Mouse (Mus musculus): ENCODE data around the gene Abi3bp. TPM values are rescaled to one million over a fixed set of nuclear protein-coding genes. Genes with fewer than 3 reads are reported as not detected.
A peak's percentile ranks its signal among the peaks of the same experiment; 100 is the strongest.

Gene Abi3bp
- total RNA-seq, 2 experiments from 2014 or later = 11.7 to 23.5 TPM

DNA sequence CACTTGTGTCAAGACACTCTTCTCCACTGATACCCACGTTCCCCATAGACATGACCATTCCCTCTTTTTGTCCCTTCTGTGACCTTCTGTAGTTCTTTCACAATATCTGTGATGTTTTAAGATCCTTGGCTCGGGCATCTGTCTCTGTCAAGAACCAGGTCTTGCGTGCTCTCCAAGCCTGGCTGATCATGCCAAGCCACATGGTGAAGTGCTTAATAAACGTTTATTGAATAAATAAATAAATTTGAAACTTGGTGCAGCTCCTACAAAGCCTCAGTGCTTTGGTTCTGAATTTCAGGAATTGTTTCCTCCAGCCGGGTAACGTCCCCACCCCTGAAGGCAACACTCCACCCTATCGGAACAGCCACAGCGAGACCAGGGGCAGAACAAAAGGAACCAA lies 193.3 kb downstream of the Abi3bp start:
- DNase-seq (ENCODE audit: low spot score in 2 of 2) = no peak
- intact Hi-C loops (cut with DNase I) = no loop called here

DNA sequence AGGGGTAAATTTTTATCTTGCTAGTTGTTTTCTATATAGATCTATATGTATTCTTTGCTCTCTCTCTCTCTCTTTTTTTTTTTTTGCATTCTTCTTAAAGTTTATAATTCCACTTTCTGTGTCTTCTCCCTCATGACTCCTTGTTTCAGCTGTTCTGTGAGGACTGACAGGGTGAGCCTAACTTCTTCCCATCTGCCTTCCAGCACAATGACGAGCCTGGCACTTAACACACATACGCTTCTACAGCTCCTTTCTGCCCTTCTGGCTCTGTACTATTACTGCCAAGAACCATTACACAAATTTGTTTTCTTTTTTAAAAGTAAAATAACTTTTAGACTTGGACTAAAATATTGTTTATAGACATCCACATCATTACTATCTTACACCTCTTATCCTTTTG lies 195.7 kb downstream of the Abi3bp start:
- DNase-seq (ENCODE audit: low spot score in 2 of 2) = no peak
- intact Hi-C loops (cut with DNase I) = no loop called here

DNA sequence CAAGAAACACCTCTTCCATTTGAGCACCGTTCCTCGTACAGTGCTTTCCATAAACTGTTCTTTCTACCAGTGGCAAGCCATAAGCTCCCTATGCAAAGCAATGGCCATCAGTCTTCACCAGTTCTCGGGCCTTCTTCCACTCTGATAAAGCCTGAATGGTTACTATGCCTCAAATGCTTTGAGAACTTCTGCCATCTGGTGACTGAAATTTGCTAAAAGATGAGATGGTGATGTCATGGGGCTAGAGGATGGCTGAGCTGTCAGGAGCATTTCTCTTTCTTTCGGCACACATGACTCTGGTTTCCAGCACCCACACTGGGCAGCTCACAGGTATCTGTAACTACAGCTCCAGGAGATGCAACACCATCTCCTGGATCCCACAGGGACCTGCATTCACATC lies 199.5 kb downstream of the Abi3bp start:
- intact Hi-C loops (cut with DNase I) = loop anchor here (5.0 kb wide), 3 partner anchors 150 to 500 kb away; no protein-coding TSS in a partner anchor
- peak in 1 of 2 experiments; percentile 20 for DNase-seq (ENCODE audit: low spot score in 2 of 2)

DNA sequence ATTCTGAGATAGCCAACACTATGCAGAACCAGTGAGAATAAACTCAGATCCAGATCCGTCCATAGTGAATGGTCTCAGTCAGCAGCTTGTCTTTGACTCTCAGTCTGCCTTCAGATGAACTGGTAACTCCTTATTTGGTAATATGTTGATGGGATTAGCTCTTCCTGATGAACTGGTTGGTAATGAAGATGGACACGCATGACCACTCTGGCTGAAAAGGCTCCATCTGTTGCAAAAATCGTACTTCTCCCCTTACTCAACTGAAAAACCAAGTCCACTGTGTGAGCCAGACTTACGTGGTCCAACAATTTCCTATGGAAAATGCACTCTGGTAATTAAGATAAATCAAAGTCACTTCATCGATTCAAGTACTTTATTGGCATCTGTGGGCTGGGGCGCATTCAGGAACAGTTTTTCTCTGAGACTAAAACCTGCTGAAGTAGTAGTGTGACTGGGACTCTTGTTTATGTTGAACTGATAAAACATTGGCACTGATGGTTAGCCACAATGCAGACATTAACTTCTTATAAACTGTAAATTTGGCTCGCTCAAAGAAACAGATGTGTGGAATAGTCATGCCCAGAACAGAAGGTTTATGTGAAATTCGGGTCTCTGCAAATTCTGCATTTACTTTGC lies 203.4 kb downstream of the Abi3bp start:
- intact Hi-C loops (cut with DNase I) = no loop called here

DNA sequence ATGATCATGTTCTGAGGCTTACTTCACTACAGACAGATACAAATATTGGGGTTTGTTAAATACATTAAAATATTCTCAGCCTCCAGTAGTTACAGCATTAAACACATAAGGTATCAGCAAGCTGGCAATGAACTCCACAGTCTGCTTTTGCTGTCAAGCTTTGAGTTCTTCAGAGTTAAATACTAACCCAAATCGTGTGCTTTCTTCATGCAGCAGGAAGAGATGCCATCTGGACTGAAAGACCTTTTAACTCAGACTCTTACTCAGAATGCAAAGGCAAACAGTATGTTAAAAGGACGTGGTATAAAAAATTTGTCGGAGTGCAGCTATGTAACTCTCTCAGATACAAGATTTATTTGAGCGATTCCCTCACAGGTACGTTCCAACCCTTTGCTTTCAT lies 209.1 kb downstream of the Abi3bp start:
- intact Hi-C loops (cut with DNase I) = no loop called here
- no peak for DNase-seq (ENCODE audit: low spot score in 2 of 2)

More for the DNA sequence above, 203.4 kb downstream of the Abi3bp start:
- no peak for DNase-seq (ENCODE audit: low spot score in 2 of 2)

DNA sequence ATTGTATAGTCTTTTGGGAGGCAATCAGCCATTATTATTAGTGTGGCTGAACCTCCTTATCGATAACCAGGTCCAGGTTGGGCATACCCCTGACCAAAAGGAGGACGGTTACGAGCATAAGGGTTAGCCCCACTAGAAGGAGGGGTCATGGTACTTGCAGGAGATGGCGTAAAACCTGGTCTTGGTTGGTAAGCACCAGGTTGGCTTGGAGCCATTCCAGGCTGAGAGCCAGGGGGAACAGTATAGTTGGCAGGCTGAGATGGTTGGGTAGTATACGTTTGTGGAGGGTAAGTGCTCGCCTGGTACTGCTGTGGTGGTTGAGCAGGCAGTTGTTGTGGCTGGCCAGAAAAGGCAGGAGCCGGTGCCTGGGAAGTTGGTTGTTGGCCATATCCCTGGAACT lies 213.0 kb downstream of the Abi3bp start:
- intact Hi-C loops (cut with DNase I) = no loop called here

DNA sequence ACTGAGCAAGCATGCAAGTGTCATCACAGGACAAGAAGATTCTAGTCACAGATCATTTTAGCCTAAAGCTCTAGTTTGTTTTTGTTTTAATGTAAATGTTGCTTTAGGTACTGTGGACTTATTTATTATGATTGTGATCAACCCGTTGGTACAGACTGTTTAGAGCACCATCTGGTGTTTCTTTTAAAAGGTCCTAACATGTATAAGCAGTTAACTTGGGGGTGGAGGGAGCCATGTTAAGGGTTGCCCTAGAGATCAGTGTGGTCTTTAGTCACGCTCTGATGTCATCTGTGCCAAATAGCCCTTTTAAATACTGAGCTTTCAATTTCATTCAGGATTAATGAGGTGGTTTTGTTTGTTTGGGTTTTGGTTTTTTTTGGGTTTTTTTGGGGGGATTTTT lies 218.8 kb downstream of the Abi3bp start:
- DNase-seq (ENCODE audit: low spot score in 2 of 2) = no peak
- intact Hi-C loops (cut with DNase I) = no loop called here

More for the DNA sequence above, 213.0 kb downstream of the Abi3bp start:
- no peak for DNase-seq (ENCODE audit: low spot score in 2 of 2)

DNA sequence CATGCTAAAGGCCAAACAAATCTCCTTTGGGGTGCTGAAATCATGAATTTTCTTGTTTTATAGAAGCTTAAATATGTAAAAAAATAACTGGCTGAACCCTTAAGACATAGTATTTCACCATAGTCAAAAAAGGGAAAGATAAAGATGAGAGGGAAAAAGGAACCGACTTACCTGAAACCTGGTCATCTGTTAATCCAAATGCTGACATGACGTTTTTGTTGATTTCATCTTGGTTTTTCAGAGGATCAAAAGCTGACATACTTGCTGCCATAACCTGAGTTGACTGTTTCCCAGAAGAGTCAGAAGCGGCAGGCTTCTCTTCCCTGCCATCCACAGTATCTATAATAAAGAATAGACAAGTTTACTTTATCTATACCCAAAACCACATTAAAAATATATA lies 223.2 kb downstream of the Abi3bp start:
- no peak for DNase-seq (ENCODE audit: low spot score in 2 of 2)
- intact Hi-C loops (cut with DNase I) = no loop called here

DNA sequence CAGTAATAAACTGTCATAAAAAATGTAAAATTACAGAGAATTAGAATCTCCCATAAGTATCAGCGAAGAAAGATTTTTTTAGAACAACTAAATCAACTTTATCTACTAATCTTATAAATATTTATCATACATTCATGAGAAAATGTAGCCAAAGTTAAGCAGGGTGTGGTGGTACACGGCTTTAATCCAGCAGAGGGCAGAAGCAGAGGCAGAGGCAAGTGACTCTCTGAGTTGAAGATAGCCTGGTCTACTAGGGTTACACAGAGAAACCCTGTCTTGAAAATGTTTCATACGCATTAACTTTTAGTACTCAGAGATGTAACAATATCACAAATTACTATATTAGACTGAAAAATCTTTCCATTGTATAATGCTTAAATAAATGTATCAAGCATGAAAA lies 228.1 kb downstream of the Abi3bp start:
- no peak for DNase-seq (ENCODE audit: low spot score in 2 of 2)
- intact Hi-C loops (cut with DNase I) = no loop called here

DNA sequence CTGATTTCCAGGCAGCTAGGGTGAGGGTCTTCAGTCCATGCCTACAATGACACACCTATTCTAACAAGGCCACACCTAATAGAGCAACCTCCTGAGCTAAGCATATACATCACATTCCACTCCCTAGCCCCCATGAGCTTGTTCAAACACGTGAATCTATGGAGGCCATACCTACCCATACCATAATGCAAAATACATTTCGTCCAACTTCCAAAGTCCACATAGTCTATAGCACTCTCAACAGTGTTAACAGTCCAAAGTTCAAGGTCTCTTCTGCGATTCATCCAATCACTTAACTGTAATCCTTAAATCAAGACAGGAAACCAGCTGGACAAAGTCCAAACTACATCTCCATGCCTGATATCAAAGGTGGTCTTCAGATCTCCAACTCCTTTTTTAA lies 232.4 kb downstream of the Abi3bp start:
- no peak for DNase-seq (ENCODE audit: low spot score in 2 of 2)
- intact Hi-C loops (cut with DNase I) = no loop called here

DNA sequence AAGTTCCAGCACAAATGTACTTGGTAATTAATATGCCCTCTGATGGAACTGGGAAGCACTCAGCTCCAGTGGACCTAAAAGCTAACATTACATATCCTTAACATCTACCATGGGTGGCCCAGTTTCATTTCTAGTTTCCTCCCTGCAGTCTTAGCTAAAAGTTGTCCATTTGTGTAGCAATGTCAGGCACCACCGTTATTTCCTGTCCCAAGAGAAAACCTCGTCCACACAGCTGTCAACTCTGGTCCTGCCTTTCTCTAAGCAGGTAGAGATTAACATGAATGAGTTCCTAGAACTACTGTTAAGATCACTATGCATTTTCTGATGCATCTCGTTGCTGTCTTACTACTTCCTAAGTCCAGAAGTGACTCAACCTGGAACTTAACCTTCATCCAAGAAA lies 237.9 kb downstream of the Abi3bp start:
- DNase-seq (ENCODE audit: low spot score in 2 of 2) = no peak
- intact Hi-C loops (cut with DNase I) = loop anchor here (5.0 kb wide), 1 partner anchor 452 kb away; the partner anchor contains the start of gene Nit2

DNA sequence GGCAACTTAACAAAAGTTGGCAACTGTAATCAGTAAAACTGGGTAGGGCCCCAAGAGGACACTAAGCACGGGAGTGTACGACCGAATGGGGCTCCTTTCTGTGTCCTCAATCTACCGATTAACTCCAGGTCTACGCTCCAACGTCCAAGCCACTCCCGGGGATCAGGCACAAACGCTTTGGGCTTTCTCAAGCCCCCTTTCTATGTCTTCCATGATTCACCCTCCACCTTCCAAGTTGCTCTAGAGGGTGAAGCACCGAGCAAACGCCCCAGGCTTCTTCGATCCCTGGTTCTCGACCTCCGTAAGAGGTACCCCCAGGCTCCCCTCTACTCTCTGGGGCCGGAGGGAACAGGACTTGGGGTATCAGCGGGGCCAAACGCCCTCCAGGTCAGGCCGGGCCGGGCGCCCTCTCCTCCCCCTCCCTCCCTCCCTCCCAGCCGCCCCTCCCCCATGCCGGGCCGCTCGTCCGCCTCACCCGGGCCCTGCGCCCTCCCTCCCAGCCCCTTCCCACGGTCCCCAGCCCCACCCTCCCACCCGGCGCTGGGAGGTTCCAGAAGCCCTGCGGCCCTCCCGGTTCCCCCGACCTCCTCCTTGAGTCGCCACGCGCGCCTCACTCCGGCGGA lies 239.0 kb downstream of the Abi3bp start:
- DNase-seq (ENCODE audit: low spot score in 2 of 2) = no peak
- intact Hi-C loops (cut with DNase I) = loop anchor here (5.0 kb wide), 1 partner anchor 451 kb away; the partner anchor contains the start of gene Nit2

DNA sequence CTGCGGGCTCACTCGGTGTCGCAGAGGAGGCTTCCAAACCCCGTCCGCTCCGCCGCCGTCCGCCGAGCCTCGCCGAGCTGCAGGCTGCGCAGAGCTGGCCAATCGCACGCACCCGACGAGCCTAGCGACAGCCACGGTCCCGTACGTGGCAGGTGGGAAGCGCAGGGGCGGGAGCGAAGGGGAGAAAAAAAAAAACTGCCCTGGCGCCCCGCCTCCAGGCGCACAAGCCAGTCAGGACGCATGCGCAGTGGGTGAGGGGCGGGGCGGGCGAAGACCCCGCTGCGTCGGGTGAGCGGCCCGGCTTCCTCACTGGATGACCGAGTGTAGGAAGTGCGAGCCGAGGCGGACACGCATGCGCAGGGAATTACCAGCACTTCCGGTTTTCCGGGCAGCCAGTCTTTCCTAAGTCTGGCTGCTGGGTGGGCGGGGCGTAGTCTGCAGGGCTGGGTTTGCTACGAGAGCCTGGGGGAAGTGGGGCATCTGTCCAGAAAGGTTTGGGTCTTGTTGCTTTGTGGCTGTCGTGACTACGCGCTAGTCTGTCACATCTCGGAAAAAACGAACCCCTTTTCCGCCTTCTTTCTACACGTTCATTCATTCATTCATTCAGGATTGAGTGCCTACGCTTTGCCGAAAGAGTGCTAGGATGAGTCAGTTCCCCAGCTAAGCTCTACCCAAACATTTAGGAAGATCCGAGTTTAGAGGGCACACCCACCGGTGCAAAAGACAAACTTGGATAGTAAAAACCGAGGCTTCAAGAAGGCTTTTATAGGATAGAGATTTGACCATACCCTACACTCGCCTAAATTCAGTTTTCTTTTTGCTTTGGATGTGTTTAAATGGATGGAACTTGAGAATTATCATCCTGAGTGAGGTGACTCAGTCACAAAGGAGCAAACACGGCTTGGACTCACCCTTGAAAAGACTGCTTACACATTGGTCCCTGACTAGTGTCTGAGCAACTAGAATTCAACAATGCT lies 239.8 kb downstream of the Abi3bp start, which contains the start of gene Tfg:
Tfg (minus strand) TSS at position 227 of the 977 bp plus-strand sequence.
- intact Hi-C loops (cut with DNase I) = loop anchor here (5.0 kb wide), 1 partner anchor 450 kb away; the partner anchor contains the start of gene Nit2
- DNase-seq (ENCODE audit: low spot score in 2 of 2) = peak; percentile 99

DNA sequence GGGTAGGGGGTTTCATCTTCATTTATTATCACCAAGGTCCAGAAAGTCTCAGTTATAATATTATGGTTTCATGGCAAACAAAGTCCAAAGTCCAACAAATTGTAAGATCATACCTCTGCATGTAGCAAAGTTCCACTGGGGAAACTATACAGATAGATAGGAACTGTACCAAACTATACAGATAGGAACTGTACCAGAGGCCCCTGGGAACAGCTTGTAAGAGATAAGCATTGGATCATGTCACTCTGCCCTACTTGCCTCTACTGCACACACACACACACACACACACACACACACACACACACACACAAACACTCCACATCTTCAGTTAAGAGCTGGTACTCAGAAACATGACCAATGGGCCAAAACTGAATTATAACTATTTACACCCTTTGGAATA lies 241.4 kb downstream of the Abi3bp start:
- no peak for DNase-seq (ENCODE audit: low spot score in 2 of 2)

DNA sequence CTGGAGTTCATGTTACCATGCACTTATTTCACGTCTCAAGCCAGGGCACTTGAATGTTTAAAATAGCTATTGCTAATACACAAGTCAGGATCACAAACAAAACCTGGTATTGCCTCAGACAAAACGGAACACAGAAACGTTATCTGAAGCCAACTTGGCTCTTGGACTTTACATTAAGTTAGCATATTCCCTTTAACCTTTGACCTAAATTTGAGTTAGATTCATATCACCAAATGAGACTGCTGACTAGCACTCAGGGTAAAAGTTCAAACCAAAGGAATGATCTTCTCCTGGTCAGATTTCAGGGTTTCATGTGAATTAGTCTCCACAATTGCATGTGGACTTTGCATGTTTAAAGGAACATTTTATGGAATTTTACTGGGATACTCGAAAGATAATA lies 244.7 kb downstream of the Abi3bp start:
- intact Hi-C loops (cut with DNase I) = no loop called here
- no peak for DNase-seq (ENCODE audit: low spot score in 2 of 2)

More for the DNA sequence above, 241.4 kb downstream of the Abi3bp start:
- intact Hi-C loops (cut with DNase I) = loop anchor here (5.0 kb wide), 1 partner anchor 448 kb away; the partner anchor contains the start of gene Nit2

DNA sequence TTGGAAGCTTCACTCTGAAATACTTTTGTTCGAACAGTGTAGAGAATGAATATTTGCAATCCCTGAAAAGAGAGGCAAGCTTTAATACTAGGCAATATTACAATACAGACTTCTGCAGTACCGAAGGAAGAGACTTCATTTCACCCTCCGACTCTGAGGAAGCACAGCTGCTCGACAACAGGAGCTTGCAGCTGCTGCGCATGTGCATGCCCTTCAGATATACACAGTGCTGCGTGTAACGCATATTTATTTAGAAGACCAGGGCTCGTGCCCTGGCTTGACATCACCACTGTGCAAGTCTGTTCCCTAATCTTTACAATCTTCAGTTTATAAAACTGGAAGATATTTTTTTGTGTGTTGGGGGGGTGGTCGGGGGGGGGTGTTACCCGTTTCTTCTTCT lies 247.2 kb downstream of the Abi3bp start:
- intact Hi-C loops (cut with DNase I) = no loop called here

DNA sequence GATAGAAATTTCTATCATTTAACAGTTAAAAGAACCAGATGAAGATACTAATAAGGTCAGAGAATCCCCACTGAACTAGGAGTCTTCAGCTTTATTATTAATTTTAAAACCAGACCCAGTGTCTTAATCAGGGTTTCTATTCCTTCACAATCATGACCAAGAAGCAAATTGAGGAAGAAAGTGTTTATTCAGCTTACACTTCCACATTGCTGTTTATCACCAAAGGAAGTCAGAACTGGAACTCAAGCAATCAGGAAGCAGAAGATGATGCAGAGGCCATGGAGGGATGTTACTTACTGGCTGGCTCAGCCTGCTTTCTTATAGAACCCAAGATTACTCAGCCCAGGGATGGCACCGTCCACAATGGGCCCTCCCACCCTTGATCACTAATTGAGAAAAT lies 251.4 kb downstream of the Abi3bp start:
- intact Hi-C loops (cut with DNase I) = no loop called here

More for the DNA sequence above, 247.2 kb downstream of the Abi3bp start:
- no peak for DNase-seq (ENCODE audit: low spot score in 2 of 2)

More for the DNA sequence above, 251.4 kb downstream of the Abi3bp start:
- DNase-seq (ENCODE audit: low spot score in 2 of 2) = no peak
